ENCODE assay signal across 9 mouse cellular contexts in genomic region chr4:147556921-147557320, GRCm38 (mm10). TPM values are rescaled to one million over a fixed set of nuclear protein-coding genes. Genes with fewer than 3 reads are reported as not detected.
"Had no signal": no experiment of that assay in that cellular context is flagged by ENCODE, and none has a peak within 500 bp of the region (broad histone marks: within the 10 kb centered on the region; RNA-seq: fewer than 3 reads in every experiment).

No protein-coding gene starts in this region.

RNA-seq across cellular contexts. Expression of gene Zfp985, which starts 3.8 kb away (rescaled TPM):
- total RNA-seq: gastrocnemius, adult 2 months; gastrocnemius, postnatal 10 days; gastrocnemius, postnatal 25 days had no signal
- polyA plus RNA-seq: erythroblast, embryonic 14.5 days; forebrain, embryonic 11.5 days; forebrain, embryonic 16.5 days; forebrain, postnatal 0 days; gonadal fat pad, adult 2 months had no signal

RNA-seq across cellular contexts. Expression of gene Gm16503, which starts 16.9 kb away (rescaled TPM):
- total RNA-seq: gastrocnemius, adult 18-20 months had no signal
- polyA plus RNA-seq: erythroblast, embryonic 14.5 days had no signal
